Mouse (Mus musculus) brain, embryonic 14.5 days (tissue): Measurements from ENCODE around the gene Ccnd1. TPM values are rescaled to one million over a fixed set of nuclear protein-coding genes. Genes with fewer than 3 reads are reported as not detected.
A peak's percentile ranks its signal among the peaks of the same experiment; 100 is the strongest.
"Not testable (repeated sequence)": the region's sequence is repeated elsewhere in the genome, so short reads cannot be mapped to it uniquely, and the experiment has no call there.

Experiments used
- DNase-seq: peaks from one replicate; pipeline ENCODE4 v3.0.0-alpha.2; 2011; ENCODE audit warnings: low read depth
- CTCF ChIP-seq: fragments of 200-500 bp; IDR thresholded peaks from 2 replicates; pipeline ENCODE4 v1.5.1; 2012; ENCODE audit warnings: inconsistent platforms, mild to moderate bottlenecking, moderate library complexity, borderline replicate concordance; ENCODE audit not compliant: insufficient read depth, insufficient read length; ENCODE audit errors: extremely low read depth
- POLR2A ChIP-seq: fragments of 200-500 bp; IDR thresholded peaks from 2 replicates; pipeline ENCODE4 v1.6.1; 2012; ENCODE audit warnings: mild to moderate bottlenecking, inconsistent platforms, borderline replicate concordance; ENCODE audit not compliant: poor library complexity, insufficient read depth, insufficient read length, severe bottlenecking; ENCODE audit errors: extremely low read depth
- polyA plus RNA-seq: library from polyadenylated mRNA; depleted of rRNA; stranded (reverse); fragments of >200 nt; gene quantifications from 2 replicates; pipeline ENCODE4 v1.2.3, GENCODE M21; 2012; rRNA removed

Gene Ccnd1
- polyA plus RNA-seq, 1 experiment: 55.4 TPM

- peak; percentile 67 for DNase-seq
- TF ChIP-seq CTCF (no peak), POLR2A (peak; percentile 28; the same call in 1 of the 2 replicates)
Measured at GRCm38 (mm10) chr7:144896294-144897218, 43.2 kb downstream of the Ccnd1 start, which contains the start of gene Fgf15. Gene Fgf15, plus strand, starts transcription at chr7:144896531.

GRCm38 (mm10) chr7:144895305-144896111 is 44.2 kb downstream of the Ccnd1 start:
- peak; percentile 93 for DNase-seq
- TF ChIP-seq POLR2A (no peak), CTCF (peak; percentile 83)

DNA sequence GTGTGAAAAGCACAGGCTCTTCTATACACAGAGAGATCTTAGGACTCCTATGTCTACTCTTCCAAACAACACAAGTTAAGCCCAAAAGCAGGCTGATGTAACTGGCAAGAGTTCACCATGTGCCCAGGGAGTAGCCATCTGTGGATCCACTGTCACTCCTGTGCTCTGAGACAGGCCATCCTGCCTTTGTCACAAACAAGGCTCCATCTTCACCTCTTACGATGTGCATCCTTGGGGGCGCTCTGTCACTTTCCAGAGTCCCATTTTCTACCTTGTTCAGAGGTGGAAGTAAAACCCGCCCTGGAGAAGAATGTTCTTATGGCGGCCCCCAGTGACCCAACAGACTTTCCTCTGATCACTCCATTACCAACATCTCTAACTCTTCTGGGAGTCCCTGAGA is 45.0 kb downstream of the Ccnd1 start:
- TF ChIP-seq POLR2A (no peak), CTCF (no peak)

GRCm38 (mm10) chr7:144894191-144894590 is 45.5 kb downstream of the Ccnd1 start:
- peak; percentile 71 for DNase-seq

More for the DNA sequence above, 45.0 kb downstream of the Ccnd1 start:
- DNase-seq: peak; percentile 57

GRCm38 (mm10) chr7:144892322-144892721 is 47.4 kb downstream of the Ccnd1 start:
- TF ChIP-seq POLR2A (no peak), CTCF (no peak)
- no peak for DNase-seq

More at GRCm38 (mm10) chr7:144894191-144894590, 45.5 kb downstream of the Ccnd1 start:
- TF ChIP-seq POLR2A (no peak), CTCF (peak; percentile 38; the same call in 1 of the 2 replicates)

GRCm38 (mm10) chr7:144891863-144892262 is 47.9 kb downstream of the Ccnd1 start:
- no peak for TF ChIP-seq POLR2A
- no peak for TF ChIP-seq CTCF
- no peak for DNase-seq

GRCm38 (mm10) chr7:144890661-144891060 is 49.1 kb downstream of the Ccnd1 start:
- DNase-seq: not testable (repeated sequence)

DNA sequence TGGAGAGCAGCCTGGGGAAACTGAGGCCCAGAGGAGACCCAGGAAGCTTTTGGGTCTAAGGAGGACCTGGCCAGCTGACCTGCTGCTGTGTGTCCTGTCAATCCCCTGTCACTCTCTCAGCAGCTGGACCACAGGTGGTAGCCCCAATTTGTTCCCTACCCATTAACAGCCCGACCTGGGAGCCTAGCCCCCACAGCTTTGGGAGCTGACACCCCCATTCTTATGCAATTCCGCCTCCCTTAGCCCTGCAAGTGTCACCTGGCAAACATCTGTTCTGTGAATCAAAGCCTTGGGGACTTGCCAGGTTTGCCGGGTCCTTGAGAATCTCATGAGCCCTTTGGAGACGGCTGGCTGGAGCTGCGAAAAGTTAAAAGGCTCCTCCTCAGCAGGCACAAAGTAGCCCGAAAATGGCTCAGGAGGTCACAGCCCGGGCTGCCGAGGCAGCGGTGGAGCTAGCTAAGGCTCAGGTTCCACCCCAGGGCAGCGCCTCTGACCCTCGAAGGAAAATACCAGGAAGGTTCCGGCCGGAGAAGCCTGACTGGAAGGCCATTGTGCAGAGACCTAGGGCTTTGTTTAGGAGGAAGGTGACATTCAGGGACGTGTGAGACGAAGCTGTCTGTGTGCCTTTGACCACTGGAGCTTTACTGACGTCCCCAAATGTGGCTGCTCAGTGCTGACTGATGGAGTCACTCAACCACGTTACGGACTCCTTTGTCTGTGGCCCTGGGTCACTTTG is 51.0 kb downstream of the Ccnd1 start:
- DNase-seq: peak; percentile 25
- TF ChIP-seq POLR2A (no peak), CTCF (no peak)

GRCm38 (mm10) chr7:144887672-144888071 is 52.1 kb downstream of the Ccnd1 start:
- no peak for DNase-seq
- no peak for TF ChIP-seq POLR2A
- TF ChIP-seq CTCF: peak; percentile 24; the same call in 1 of the 2 replicates

DNA sequence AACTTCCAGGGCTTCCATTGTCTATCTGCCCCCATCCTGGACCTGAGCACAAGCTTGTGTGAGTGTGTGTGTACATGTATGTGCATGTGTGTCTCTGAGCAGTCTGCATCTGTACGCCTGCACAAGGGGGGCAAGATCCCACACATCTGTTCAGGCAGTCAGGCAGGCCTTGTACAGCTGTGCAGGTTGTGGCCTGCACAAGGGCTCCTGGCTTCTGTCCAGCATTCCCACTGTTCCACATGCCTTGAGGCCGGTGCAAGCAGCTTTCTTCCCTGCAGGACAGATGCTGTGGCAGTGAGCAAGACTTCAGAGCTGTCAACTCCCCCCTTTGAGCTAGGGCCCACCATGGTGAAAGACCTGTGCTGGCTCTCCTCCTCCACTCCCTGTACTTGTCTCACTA is 56.6 kb downstream of the Ccnd1 start:
- no peak for TF ChIP-seq POLR2A
- no peak for TF ChIP-seq CTCF
- DNase-seq: peak; percentile 41

Other genes with a start within 250 kb of the Ccnd1 start
- gene Ano1, start 188.0 kb downstream of the Ccnd1 start, polyA plus RNA-seq: 12.9 and 13.4 TPM in 2 replicates
- 8.6 and 15.4 TPM in 2 replicates for gene Fgf3, start 101.8 kb downstream of the Ccnd1 start, polyA plus RNA-seq
- not detected in 2 replicates for gene Fgf4, start 92.6 kb downstream of the Ccnd1 start, polyA plus RNA-seq
- gene Fgf15, start 43.4 kb downstream of the Ccnd1 start, polyA plus RNA-seq: 24.6 and 28.4 TPM in 2 replicates
- gene LTO1, start 24.8 kb downstream of the Ccnd1 start, polyA plus RNA-seq: 40.7 and 42.2 TPM in 2 replicates